Mouse (Mus musculus) CH12.LX (cell line): ENCODE results near the gene Ppp1r27. TPM values are rescaled to one million over a fixed set of nuclear protein-coding genes. Genes with fewer than 3 reads are reported as not detected.

Experiments
- DNase-seq: peaks from one replicate; pipeline ENCODE4 v3.0.0-alpha.2; 2013; ENCODE audit errors: extremely low read depth
- H3K27ac ChIP-seq: 2 replicates; pipeline ENCODE4 v1.5.1; 2012; ENCODE audit warnings: low read depth, mild to moderate bottlenecking, control low read depth, moderate library complexity; ENCODE audit not compliant: insufficient read depth
- H3K27me3 ChIP-seq: replicated peaks from 2 replicates; pipeline ENCODE3; 2012; ENCODE audit warnings: inconsistent platforms
- H3K36me3 ChIP-seq, 2 experiments: replicated peaks in 1 of 2; 2 replicates each; pipeline versions ENCODE3 to v1.6.1; 2012; ENCODE audit warnings: inconsistent platforms in 1 of 2, low read length in 1 of 2, mild to moderate bottlenecking in 1 of 2, mixed read lengths in 1 of 2, moderate library complexity in 1 of 2; ENCODE audit not compliant: control insufficient read depth in 1 of 2, insufficient read depth in 1 of 2
- H3K4me1 ChIP-seq, 2 experiments: 2 replicates each; pipeline ENCODE4 v1.6.1; 2012; ENCODE audit warnings: inconsistent platforms in 1 of 2, moderate library complexity in 1 of 2; ENCODE audit not compliant: insufficient read depth in 2 of 2, control insufficient read depth in 1 of 2
- H3K4me2 ChIP-seq: 2 replicates; pipeline ENCODE4 v1.6.1; 2012; ENCODE audit warnings: low read depth, mild to moderate bottlenecking, control low read depth; ENCODE audit not compliant: poor library complexity, insufficient read depth, severe bottlenecking
- H3K4me3 ChIP-seq, 3 experiments: fragments of 150-350 bp in 1 of 3; sonication (generic) in 1 of 3; replicated peaks in 1 of 3; 2 replicates each; pipeline versions ENCODE3 to v1.5.1; 2011 to 2012; ENCODE audit warnings: low read depth in 2 of 3, low read length in 2 of 3, mild to moderate bottlenecking in 2 of 3, moderate library complexity in 2 of 3, control low read depth in 1 of 3, improper control_type of control experiment in 1 of 3, inconsistent platforms in 1 of 3, mixed read lengths in 1 of 3; ENCODE audit not compliant: poor library complexity in 1 of 3
- H3K79me2 ChIP-seq: replicated peaks from 2 replicates; pipeline ENCODE4 v1.6.1; 2012; ENCODE audit warnings: mild to moderate bottlenecking, moderate library complexity; ENCODE audit not compliant: control insufficient read depth, poor library complexity, insufficient read depth, severe bottlenecking; ENCODE audit errors: extremely low read depth
- H3K9ac ChIP-seq: 2 replicates; pipeline ENCODE4 v1.6.1; 2012; ENCODE audit warnings: low read depth, mild to moderate bottlenecking, control low read depth, moderate library complexity; ENCODE audit not compliant: insufficient read depth
- H3K9me3 ChIP-seq: replicated peaks from 2 replicates; pipeline ENCODE3; 2012; ENCODE audit warnings: low read length, inconsistent platforms, mixed read lengths
- CHD1 ChIP-seq: IDR thresholded peaks from 2 replicates; pipeline ENCODE4 v1.6.1; 2012; ENCODE audit warnings: low read depth, low read length, improper control_type of control experiment, inconsistent platforms
- CHD2 ChIP-seq: IDR thresholded peaks from 2 replicates; pipeline ENCODE4 v1.6.1; 2011; ENCODE audit warnings: low read length, improper control_type of control experiment
- E2F4 ChIP-seq: IDR thresholded peaks from 2 replicates; pipeline ENCODE4 v1.6.1; 2011; ENCODE audit warnings: low read depth, low read length, improper control_type of control experiment; ENCODE audit not compliant: insufficient replicate concordance
- EP300 ChIP-seq: IDR thresholded peaks from 2 replicates; pipeline ENCODE4 v1.6.1; 2011; ENCODE audit warnings: low read length, improper control_type of control experiment
- GABPA ChIP-seq: IDR thresholded peaks from 2 replicates; pipeline ENCODE4 v1.6.1; 2012; ENCODE audit warnings: low read depth, low read length, improper control_type of control experiment, inconsistent platforms; ENCODE audit not compliant: insufficient replicate concordance
- KAT2A ChIP-seq: IDR thresholded peaks from 2 replicates; pipeline ENCODE4 v1.6.1; 2012; ENCODE audit warnings: low read length, improper control_type of control experiment, inconsistent platforms; ENCODE audit not compliant: insufficient replicate concordance
- MAFK ChIP-seq: IDR thresholded peaks from 2 replicates; pipeline ENCODE4 v1.6.1; 2011; ENCODE audit warnings: low read length, improper control_type of control experiment; ENCODE audit not compliant: insufficient replicate concordance
- MAX ChIP-seq: IDR thresholded peaks from 2 replicates; pipeline ENCODE4 v1.6.1; 2011; ENCODE audit warnings: low read length, improper control_type of control experiment
- MEF2A ChIP-seq: IDR thresholded peaks from 2 replicates; pipeline ENCODE4 v1.6.1; 2014; ENCODE audit warnings: low read depth, mild to moderate bottlenecking, inconsistent platforms, low read length, improper control_type of control experiment, borderline replicate concordance
- MXI1 ChIP-seq: IDR thresholded peaks from 2 replicates; pipeline ENCODE4 v1.6.1; 2011; ENCODE audit warnings: mild to moderate bottlenecking, low read depth, low read length, improper control_type of control experiment
- NELFE ChIP-seq: IDR thresholded peaks from 2 replicates; pipeline ENCODE4 v1.6.1; 2011; ENCODE audit warnings: low read depth, low read length, improper control_type of control experiment
- POLR2A ChIP-seq: IDR thresholded peaks from 2 replicates; pipeline ENCODE4 v1.6.1; 2011; ENCODE audit warnings: low read depth, mild to moderate bottlenecking, improper control_type of control experiment, low read length
- POLR2AphosphoS2 ChIP-seq: IDR thresholded peaks from 2 replicates; pipeline ENCODE4 v1.6.1; 2011; ENCODE audit warnings: low read depth, low read length, improper control_type of control experiment
- RAD21 ChIP-seq: IDR thresholded peaks from 2 replicates; pipeline ENCODE4 v1.6.1; 2011; ENCODE audit warnings: low read depth, mild to moderate bottlenecking, low read length, improper control_type of control experiment, moderate library complexity
- SIN3A ChIP-seq: IDR thresholded peaks from 2 replicates; pipeline ENCODE4 v1.6.1; 2012; ENCODE audit warnings: low read length, improper control_type of control experiment, inconsistent platforms
- TBP ChIP-seq: conservative IDR thresholded peaks from 2 replicates; pipeline ENCODE4 v1.6.1; 2011; ENCODE audit warnings: low read depth, low read length, improper control_type of control experiment
- ZC3H11A ChIP-seq: IDR thresholded peaks from 2 replicates; pipeline ENCODE4 v1.6.1; 2012; ENCODE audit warnings: low read depth, mild to moderate bottlenecking, inconsistent platforms, low read length, improper control_type of control experiment
- ZNF384 ChIP-seq: IDR thresholded peaks from 2 replicates; pipeline ENCODE4 v1.6.1; 2012; ENCODE audit warnings: low read depth, low read length, improper control_type of control experiment, inconsistent platforms
- dilution Hi-C: fragments of 300-500 bp; cut with MboI; formaldehyde crosslinking; loops from 2 replicates; pipeline ENCODE4 v1.14.3; 2020; ENCODE audit warnings: low sequenced_read_pairs; ENCODE audit not compliant: extremely low pct_unique_long_range_greater_than_20kb, extremely low pct_ligation_motif_present
- in situ Hi-C: fragments of 300-500 bp; cut with MboI; formaldehyde crosslinking; loops from 3 replicates; pipeline ENCODE4 v1.14.3; 2019; ENCODE audit warnings: low sequenced_read_pairs, low pct_ligation_motif_present, low pct_unique_long_range_greater_than_20kb, mixed read lengths
- polyA plus RNA-seq: library from polyadenylated mRNA; unstranded; fragments of >175 nt; gene quantifications from 2 replicates; pipeline ENCODE4 v1.2.1, GENCODE M21; 2012; ENCODE audit warnings: low read depth; ENCODE audit not compliant: insufficient read length
- total RNA-seq, 2 experiments: library from RNA; depleted of rRNA; stranded (reverse); fragments of 300-350 nt in 1 of 2; fragments of >200 nt in 1 of 2; gene quantifications; 2 replicates each; pipeline ENCODE4 v1.2.3; 2012 to 2014

Gene Ppp1r27
- total and polyA plus RNA-seq, 3 experiments, result not detected

- Histone ChIP-seq H3K9me3 (no peaks in the 10 kb centered on the region), H3K4me2 (no peak overlapping the region), H3K79me2 (no peaks in the 10 kb centered on the region), H3K27me3 (no peaks in the 10 kb centered on the region), H3K9ac (no peak overlapping the region), H3K36me3 (peaks cover 32 to 46% of the 10 kb centered on the region in 2 experiments), H3K4me3 (no peak overlapping the region), H3K4me1 (no peaks in the 10 kb centered on the region), H3K27ac (no peak overlapping the region)
- dilution Hi-C loops (no loop called here), in situ Hi-C loops (no loop called here)
- DNase-seq, result no peak
- TF ChIP-seq CHD1, result no peak
- TF ChIP-seq TBP, result no peak
- no peak for TF ChIP-seq MAFK
- TF ChIP-seq SIN3A, result no peak
- no peak for TF ChIP-seq ZC3H11A
- no peak for TF ChIP-seq MAX
- TF ChIP-seq GABPA, result no peak
- TF ChIP-seq POLR2AphosphoS2, result 0 out of 2 replicates have a peak, but pooled peaks have one; percentile 67
- no peak for TF ChIP-seq EP300
- no peak for TF ChIP-seq NELFE
- no peak for TF ChIP-seq MXI1
- peak; percentile 41; the same call in 1 of the 2 replicates for TF ChIP-seq CHD2
- TF ChIP-seq E2F4, result no peak
- no peak for TF ChIP-seq RAD21
- no peak for TF ChIP-seq ZNF384
- TF ChIP-seq KAT2A, result no peak
- peak; percentile 35; the same call in 1 of the 2 replicates for TF ChIP-seq POLR2A
- no peak for TF ChIP-seq MEF2A
- TF ChIP-seq, all 38 proteins: peak for 3
These were observed 50.6 kb downstream of the Ppp1r27 start for GRCm38 (mm10) chr11:120500357-120500756.

Other genes starting within 250 kb of the Ppp1r27 start
Only the 20 nearest of the 34 such genes appear.
- 0.08 TPM in 1 of 2 replicates, not detected in the other for gene Tspan10, start 108.5 kb downstream of the Ppp1r27 start, total RNA-seq (2012; rRNA removed)
- gene Tspan10, start 108.5 kb downstream of the Ppp1r27 start, total RNA-seq (2014; rRNA removed), result 0.30 TPM in 1 of 2 replicates, not detected in the other
- 0.25 and 0.31 TPM in 2 replicates for gene Tspan10, start 108.5 kb downstream of the Ppp1r27 start, polyA plus RNA-seq
- gene Pde6g, start 97.6 kb downstream of the Ppp1r27 start, total RNA-seq (2012; rRNA removed), result 0.34 TPM in 2 replicates
- 0.41 TPM in 1 of 2 replicates, not detected in the other for gene Pde6g, start 97.6 kb downstream of the Ppp1r27 start, total RNA-seq (2014; rRNA removed)
- 0.31 and 0.34 TPM in 2 replicates for gene Pde6g, start 97.6 kb downstream of the Ppp1r27 start, polyA plus RNA-seq
- 18.7 and 31.4 TPM in 2 replicates for gene Oxld1, start 93.1 kb downstream of the Ppp1r27 start, total RNA-seq (2012; rRNA removed)
- gene Oxld1, start 93.1 kb downstream of the Ppp1r27 start, total RNA-seq (2014; rRNA removed), result 17.6 and 20.3 TPM in 2 replicates
- gene Oxld1, start 93.1 kb downstream of the Ppp1r27 start, polyA plus RNA-seq, result 10.4 and 12.2 TPM in 2 replicates
- 30.1 and 43.9 TPM in 2 replicates for gene Ccdc137, start 93.0 kb downstream of the Ppp1r27 start, total RNA-seq (2012; rRNA removed)
- 54.6 and 61.1 TPM in 2 replicates for gene Ccdc137, start 93.0 kb downstream of the Ppp1r27 start, total RNA-seq (2014; rRNA removed)
- gene Ccdc137, start 93.0 kb downstream of the Ppp1r27 start, polyA plus RNA-seq, result 70.4 and 104 TPM in 2 replicates
- 24.8 and 26.1 TPM in 2 replicates for gene Arl16, start 83.5 kb downstream of the Ppp1r27 start, total RNA-seq (2012; rRNA removed)
- 34.6 and 42.6 TPM in 2 replicates for gene Arl16, start 83.5 kb downstream of the Ppp1r27 start, total RNA-seq (2014; rRNA removed)
- gene Arl16, start 83.5 kb downstream of the Ppp1r27 start, polyA plus RNA-seq, result 19.8 and 22.8 TPM in 2 replicates
- gene Mrpl12, start 66.5 kb downstream of the Ppp1r27 start, total RNA-seq (2012; rRNA removed), result 267 and 336 TPM in 2 replicates
- gene Mrpl12, start 66.5 kb downstream of the Ppp1r27 start, total RNA-seq (2014; rRNA removed), result 47.5 and 60.3 TPM in 2 replicates
- gene Mrpl12, start 66.5 kb downstream of the Ppp1r27 start, polyA plus RNA-seq, result 341 and 363 TPM in 2 replicates
- 32.9 and 48.5 TPM in 2 replicates for gene Slc25a10, start 59.3 kb downstream of the Ppp1r27 start, total RNA-seq (2012; rRNA removed)
- 29.5 and 34.6 TPM in 2 replicates for gene Slc25a10, start 59.3 kb downstream of the Ppp1r27 start, total RNA-seq (2014; rRNA removed)
- gene Slc25a10, start 59.3 kb downstream of the Ppp1r27 start, polyA plus RNA-seq, result 43.4 and 45.9 TPM in 2 replicates
- gene Gcgr, start 20.4 kb downstream of the Ppp1r27 start, total RNA-seq (2012; rRNA removed), result 0.13 TPM in 1 of 2 replicates, not detected in the other
- 0.09 and 0.16 TPM in 2 replicates for gene Gcgr, start 20.4 kb downstream of the Ppp1r27 start, total RNA-seq (2014; rRNA removed)
- 0.20 TPM in 1 of 2 replicates, not detected in the other for gene Gcgr, start 20.4 kb downstream of the Ppp1r27 start, polyA plus RNA-seq
- 25.8 and 39.6 TPM in 2 replicates for gene Mcrip1, start 1.4 kb downstream of the Ppp1r27 start, total RNA-seq (2012; rRNA removed)
- 37.6 and 46.2 TPM in 2 replicates for gene Mcrip1, start 1.4 kb downstream of the Ppp1r27 start, total RNA-seq (2014; rRNA removed)
- gene Mcrip1, start 1.4 kb downstream of the Ppp1r27 start, polyA plus RNA-seq, result 60.2 and 66.5 TPM in 2 replicates
- gene P4hb, start 22.1 kb upstream of the Ppp1r27 start, total RNA-seq (2012; rRNA removed), result 531 and 594 TPM in 2 replicates
- gene P4hb, start 22.1 kb upstream of the Ppp1r27 start, total RNA-seq (2014; rRNA removed), result 453 and 486 TPM in 2 replicates
- 644 and 662 TPM in 2 replicates for gene P4hb, start 22.1 kb upstream of the Ppp1r27 start, polyA plus RNA-seq
- gene Arhgdia, start 30.5 kb upstream of the Ppp1r27 start, total RNA-seq (2012; rRNA removed), result 417 and 467 TPM in 2 replicates
- 126 and 172 TPM in 2 replicates for gene Arhgdia, start 30.5 kb upstream of the Ppp1r27 start, total RNA-seq (2014; rRNA removed)
- 957 and 958 TPM in 2 replicates for gene Arhgdia, start 30.5 kb upstream of the Ppp1r27 start, polyA plus RNA-seq
- gene Alyref, start 47.2 kb upstream of the Ppp1r27 start, total RNA-seq (2012; rRNA removed), result 582 and 793 TPM in 2 replicates
- 358 and 361 TPM in 2 replicates for gene Alyref, start 47.2 kb upstream of the Ppp1r27 start, total RNA-seq (2014; rRNA removed)
- 444 and 451 TPM in 2 replicates for gene Alyref, start 47.2 kb upstream of the Ppp1r27 start, polyA plus RNA-seq
- gene Anapc11, start 47.3 kb upstream of the Ppp1r27 start, total RNA-seq (2012; rRNA removed), result 108 and 114 TPM in 2 replicates
- 51.7 and 57.0 TPM in 2 replicates for gene Anapc11, start 47.3 kb upstream of the Ppp1r27 start, total RNA-seq (2014; rRNA removed)
- 142 and 145 TPM in 2 replicates for gene Anapc11, start 47.3 kb upstream of the Ppp1r27 start, polyA plus RNA-seq
- gene Npb, start 57.3 kb upstream of the Ppp1r27 start, total RNA-seq (2012; rRNA removed), result 0.55 TPM in 1 of 2 replicates, not detected in the other
- not detected in 2 replicates for gene Npb, start 57.3 kb upstream of the Ppp1r27 start, total RNA-seq (2014; rRNA removed)
- gene Npb, start 57.3 kb upstream of the Ppp1r27 start, polyA plus RNA-seq, result 1.0 and 1.3 TPM in 2 replicates
- 166 and 175 TPM in 2 replicates for gene Pcyt2, start 66.8 kb upstream of the Ppp1r27 start, total RNA-seq (2012; rRNA removed)
- gene Pcyt2, start 66.8 kb upstream of the Ppp1r27 start, total RNA-seq (2014; rRNA removed), result 149 and 154 TPM in 2 replicates
- 155 and 158 TPM in 2 replicates for gene Pcyt2, start 66.8 kb upstream of the Ppp1r27 start, polyA plus RNA-seq
- gene Sirt7, start 74.1 kb upstream of the Ppp1r27 start, total RNA-seq (2012; rRNA removed), result 75.2 and 87.1 TPM in 2 replicates
- 71.7 and 74.4 TPM in 2 replicates for gene Sirt7, start 74.1 kb upstream of the Ppp1r27 start, total RNA-seq (2014; rRNA removed)
- gene Sirt7, start 74.1 kb upstream of the Ppp1r27 start, polyA plus RNA-seq, result 84.4 and 91.3 TPM in 2 replicates
- 26.4 and 29.3 TPM in 2 replicates for gene Mafg, start 82.5 kb upstream of the Ppp1r27 start, total RNA-seq (2012; rRNA removed)
- gene Mafg, start 82.5 kb upstream of the Ppp1r27 start, total RNA-seq (2014; rRNA removed), result 14.6 and 17.0 TPM in 2 replicates
- 62.1 and 63.7 TPM in 2 replicates for gene Mafg, start 82.5 kb upstream of the Ppp1r27 start, polyA plus RNA-seq
- 26.2 and 75.3 TPM in 2 replicates for gene Pycr1, start 92.6 kb upstream of the Ppp1r27 start, total RNA-seq (2012; rRNA removed)
- 18.3 and 21.0 TPM in 2 replicates for gene Pycr1, start 92.6 kb upstream of the Ppp1r27 start, total RNA-seq (2014; rRNA removed)
- 27.2 and 32.3 TPM in 2 replicates for gene Pycr1, start 92.6 kb upstream of the Ppp1r27 start, polyA plus RNA-seq
- 0.68 and 0.88 TPM in 2 replicates for gene Myadml2, start 97.0 kb upstream of the Ppp1r27 start, total RNA-seq (2012; rRNA removed)
- gene Myadml2, start 97.0 kb upstream of the Ppp1r27 start, total RNA-seq (2014; rRNA removed), result not detected in 2 replicates
- not detected in 2 replicates for gene Myadml2, start 97.0 kb upstream of the Ppp1r27 start, polyA plus RNA-seq
- not detected in 2 replicates for gene Notum, start 110.0 kb upstream of the Ppp1r27 start, total RNA-seq (2012; rRNA removed)
- not detected in 2 replicates for gene Notum, start 110.0 kb upstream of the Ppp1r27 start, total RNA-seq (2014; rRNA removed)
- gene Notum, start 110.0 kb upstream of the Ppp1r27 start, polyA plus RNA-seq, result not detected in 2 replicates